Mouse (Mus musculus) cerebellum, adult 2 months (tissue): ENCODE data around the gene Rnf41. TPM values are rescaled to one million over a fixed set of nuclear protein-coding genes. Genes with fewer than 3 reads are reported as not detected.

Experiments
- DNase-seq, 2 experiments: peaks; one replicate each; pipeline ENCODE4 v3.0.0; 2021
- H3K27ac ChIP-seq: fragments of 200-500 bp; 2 replicates; pipeline ENCODE4 v1.5.1; 2012; ENCODE audit warnings: low read length, control low read depth, inconsistent platforms; ENCODE audit not compliant: insufficient read depth
- H3K27me3 ChIP-seq: fragments of 200-500 bp; 2 replicates; pipeline ENCODE4 v1.6.1; 2012; ENCODE audit warnings: inconsistent platforms, mild to moderate bottlenecking, low read length, moderate library complexity; ENCODE audit not compliant: control insufficient read depth, insufficient read depth
- H3K4me1 ChIP-seq: fragments of 200-500 bp; 2 replicates; pipeline ENCODE4 v1.6.1; 2011; ENCODE audit warnings: low read length; ENCODE audit not compliant: control insufficient read depth, insufficient read depth
- H3K4me3 ChIP-seq: fragments of 200-500 bp; replicated peaks from 2 replicates; pipeline ENCODE3; 2011; ENCODE audit warnings: mild to moderate bottlenecking, low read depth, low read length, control low read depth; ENCODE audit not compliant: insufficient read depth
- CTCF ChIP-seq: fragments of 200-500 bp; IDR thresholded peaks from 2 replicates; pipeline ENCODE4 v1.5.1; 2011; ENCODE audit warnings: low read depth, mild to moderate bottlenecking, control low read depth, low read length, moderate library complexity, borderline replicate concordance; ENCODE audit not compliant: insufficient read depth
- POLR2A ChIP-seq: fragments of 200-500 bp; IDR thresholded peaks from 2 replicates; pipeline ENCODE4 v1.6.1; 2011; ENCODE audit warnings: low read length, control low read depth, borderline replicate concordance; ENCODE audit not compliant: insufficient read depth
- WGBS: fragments of 180-500 bp; shearing (Covaris S2); methylation state at CpG from one replicate; pipeline ENCODE4 v1.1.7; 2018; 5-methylcytosine and 5-hydroxymethylcytosine counted together
- polyA plus RNA-seq: library from polyadenylated mRNA; depleted of rRNA; stranded (reverse); fragments of >200 nt; gene quantifications from 2 replicates; pipeline ENCODE4 v1.2.3, GENCODE M21; 2012; rRNA removed

The Rnf41 gene
- polyA plus RNA-seq: 88.0 and 90.5 TPM in 2 replicates

- Histone ChIP-seq H3K27me3 (no peaks in the 10 kb centered on the region), H3K4me1 (peaks cover 10% of the 10 kb centered on the region), H3K4me3 (peak within 1 kb of the TSS; percentile 81), H3K27ac (peak within 1 kb of the TSS; percentile 80)
- under 1% methylated on average over 50 of the region's 50 CpGs for WGBS
- TF ChIP-seq CTCF (no peak), POLR2A (peak; percentile 93; the same call in 1 of the 2 replicates)
- peak; percentile 95 for DNase-seq
These were observed at the start of gene Rnf41, which contains the start of gene Nabp2 for GRCm38 (mm10) chr10:128411211-128412054. Rnf41 (plus strand) TSS chr10:128411657. Nabp2 (minus strand) TSS chr10:128411492.

DNA sequence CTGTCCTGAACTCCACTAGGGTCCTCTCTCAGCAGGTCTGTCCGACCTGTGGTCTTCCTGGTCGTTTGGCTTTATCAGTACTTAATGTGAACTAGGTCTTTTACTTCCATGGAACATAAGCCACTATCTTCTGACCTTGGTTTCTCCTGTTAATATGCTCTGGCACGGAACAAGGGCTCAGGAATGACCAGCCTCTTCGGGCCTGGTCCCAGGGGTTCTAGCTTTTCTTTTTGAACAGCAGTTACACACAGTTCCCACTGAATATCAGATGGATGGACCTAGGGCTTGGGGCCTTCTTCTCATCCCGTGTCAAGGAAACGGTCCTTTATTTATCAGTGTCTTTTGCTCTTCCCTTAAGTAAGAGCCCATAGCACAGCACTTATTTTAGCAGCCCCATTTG lies 49.6 kb upstream of the Rnf41 start:
- TF ChIP-seq CTCF (no peak), POLR2A (no peak)
- H3K27me3 ChIP-seq: no peaks in the 10 kb centered on the region
- DNase-seq: no peak
- 85% methylated on average over 6 of the region's 6 CpGs for WGBS
- H3K4me1 ChIP-seq: no peaks in the 10 kb centered on the region; the same call in 1 of the 2 replicates
- H3K27ac ChIP-seq: no peak overlapping the region
- no peak overlapping the region for H3K4me3 ChIP-seq

- no peak overlapping the region for H3K4me3 ChIP-seq
These were observed 48.9 kb upstream of the Rnf41 start for GRCm38 (mm10) chr10:128362568-128362967.

GRCm38 (mm10) chr10:128367899-128368401 lies 43.5 kb upstream of the Rnf41 start:
- Histone ChIP-seq H3K4me1 (no peaks in the 10 kb centered on the region; the same call in 1 of the 2 replicates), H3K27me3 (no peaks in the 10 kb centered on the region), H3K27ac (peak overlapping the region; percentile 78), H3K4me3 (peak overlapping the region; percentile 78)
- no peak for TF ChIP-seq POLR2A
- no peak for TF ChIP-seq CTCF
- 5% methylated on average over 19 of the region's 19 CpGs for WGBS
- DNase-seq: no peak

More at GRCm38 (mm10) chr10:128362568-128362967, 48.9 kb upstream of the Rnf41 start:
- WGBS: 41% methylated on average over 3 of the region's 3 CpGs
- TF ChIP-seq CTCF: peak; percentile 41; the same call in 1 of the 2 replicates
- TF ChIP-seq POLR2A: no peak
- H3K27ac ChIP-seq: no peak overlapping the region
- no peaks in the 10 kb centered on the region for H3K27me3 ChIP-seq
- DNase-seq: peak in 1 of 2 experiments; percentile 37
- H3K4me1 ChIP-seq: no peaks in the 10 kb centered on the region; the same call in 1 of the 2 replicates

DNA sequence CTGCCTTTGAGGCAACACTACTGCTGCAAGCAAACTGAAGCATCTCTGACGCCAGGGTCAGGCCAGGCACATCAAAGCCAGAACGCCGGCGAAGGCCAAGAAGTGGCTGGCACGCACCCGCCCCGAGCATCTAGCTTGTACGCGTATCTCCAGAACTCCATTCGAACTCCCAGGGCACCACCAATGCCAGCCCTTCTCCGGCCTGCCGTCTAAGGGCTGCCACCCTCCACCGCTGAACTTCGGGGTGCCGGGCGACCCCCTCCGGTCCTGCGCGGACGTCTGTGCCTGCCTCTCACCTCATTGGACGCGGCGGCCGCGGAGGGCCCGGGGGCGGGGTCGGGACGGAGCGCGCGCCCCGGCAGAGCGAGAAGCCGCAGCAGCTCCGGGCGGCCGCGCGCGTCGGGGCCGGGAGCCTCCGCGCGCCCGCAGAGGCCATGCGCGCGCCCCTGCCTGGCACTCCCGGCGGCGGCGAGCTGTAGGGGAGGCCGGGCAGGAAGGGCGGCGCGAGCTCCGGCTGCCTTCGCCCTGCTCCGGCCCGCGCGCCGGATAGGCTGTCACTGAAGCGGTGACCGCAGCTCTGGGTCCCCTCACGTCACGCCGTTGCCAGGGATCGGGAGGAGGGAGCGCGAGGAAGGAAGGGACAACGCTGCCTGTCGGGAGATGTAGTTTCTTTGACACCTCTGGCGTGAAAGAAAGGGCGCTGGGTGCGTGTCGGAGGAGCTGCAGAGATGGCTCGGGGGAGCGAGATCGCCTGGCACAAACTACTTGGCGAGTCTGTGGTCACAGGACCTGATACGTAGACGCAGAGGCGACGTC lies 42.8 kb upstream of the Rnf41 start, which contains the start of gene Coq10a:
Gene Coq10a, minus strand, starts transcription at position 596 of the 816 bp plus-strand sequence.
- peak; percentile 95 to 97 for DNase-seq
- Histone ChIP-seq H3K4me3 (peak within 1 kb of the TSS; percentile 78), H3K27ac (peak within 1 kb of the TSS; percentile 78), H3K4me1 (no peaks in the 10 kb centered on the region; the same call in 1 of the 2 replicates), H3K27me3 (no peaks in the 10 kb centered on the region)
- no peak for TF ChIP-seq CTCF
- peak; percentile 96 for TF ChIP-seq POLR2A
- under 1% methylated on average over 81 of the region's 87 CpGs for WGBS

DNA sequence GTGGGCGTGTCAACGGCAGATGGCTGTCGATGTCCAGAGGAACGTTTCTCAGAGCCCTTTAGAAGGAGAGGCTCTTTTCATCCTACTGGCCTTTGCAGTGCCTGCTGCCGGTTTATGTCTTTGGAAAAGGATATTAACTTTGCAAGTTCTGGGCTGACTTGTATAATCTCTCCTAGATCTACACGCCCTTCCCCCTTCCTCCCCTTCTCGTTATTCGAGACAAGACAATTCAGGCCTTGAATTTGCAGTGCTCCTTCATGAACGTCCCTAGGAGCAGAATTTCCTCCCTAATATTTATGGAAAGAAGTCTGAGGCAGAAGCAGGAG lies 42.3 kb upstream of the Rnf41 start:
- H3K27me3 ChIP-seq: no peaks in the 10 kb centered on the region
- H3K4me1 ChIP-seq: no peaks in the 10 kb centered on the region; the same call in 1 of the 2 replicates
- TF ChIP-seq POLR2A (no peak), CTCF (no peak)
- H3K27ac ChIP-seq: peak overlapping the region; percentile 78
- 1% methylated on average over 9 of the region's 9 CpGs for WGBS
- no peak for DNase-seq
- peak overlapping the region; percentile 54 for H3K4me3 ChIP-seq

GRCm38 (mm10) chr10:128369599-128369998 lies 41.9 kb upstream of the Rnf41 start:
- H3K4me1 ChIP-seq: no peaks in the 10 kb centered on the region; the same call in 1 of the 2 replicates
- no peaks in the 10 kb centered on the region for H3K27me3 ChIP-seq
- H3K27ac ChIP-seq: peak overlapping the region; percentile 78
- DNase-seq: peak in 1 of 2 experiments; percentile 33
- peak overlapping the region; percentile 54 for H3K4me3 ChIP-seq
- WGBS: 73% methylated on average over 6 of the region's 6 CpGs
- no peak for TF ChIP-seq CTCF
- TF ChIP-seq POLR2A: no peak
